Mouse (Mus musculus) mouse trophoblast stem cell (cell line): ENCODE data around the gene Slc16a1.
"Not testable (repeated sequence)": the region's sequence is repeated elsewhere in the genome, so short reads cannot be mapped to it uniquely, and the experiment has no call there.

Source experiments
- in situ Hi-C, 2 experiments: fragments of 300-500 bp; cut with MseI, MboI; formaldehyde crosslinking; loops; 2 replicates in 1 of 2; 3 replicates in 1 of 2; pipeline ENCODE4 v1.15.1; 2025

Gene Slc16a1

GRCm38 (mm10) chr3:104638932-104639748 is 672 bp downstream of the Slc16a1 start:
- in situ Hi-C loops: no loop called here

- in situ Hi-C loops: no loop called here
Measured at GRCm38 (mm10) chr3:104639749-104640368, 1.4 kb downstream of the Slc16a1 start.

- in situ Hi-C loops: no loop called here
Measured at GRCm38 (mm10) chr3:104640855-104641254, 2.4 kb downstream of the Slc16a1 start.

GRCm38 (mm10) chr3:104641313-104641712 is 2.8 kb downstream of the Slc16a1 start:
- in situ Hi-C loops: no loop called here

- in situ Hi-C loops: no loop called here
Measured at GRCm38 (mm10) chr3:104643113-104643512, 4.6 kb downstream of the Slc16a1 start.

GRCm38 (mm10) chr3:104643810-104644270 is 5.4 kb downstream of the Slc16a1 start:
- in situ Hi-C loops: no loop called here

GRCm38 (mm10) chr3:104644371-104644770 is 5.9 kb downstream of the Slc16a1 start:
- in situ Hi-C loops: no loop called here

- in situ Hi-C loops: no loop called here
Measured at GRCm38 (mm10) chr3:104654219-104654618, 15.8 kb downstream of the Slc16a1 start.

GRCm38 (mm10) chr3:104654921-104655320 is 16.5 kb downstream of the Slc16a1 start:
- in situ Hi-C loops: no loop called here

GRCm38 (mm10) chr3:104658706-104659105 is 20.2 kb downstream of the Slc16a1 start:
- in situ Hi-C loops: no loop called here

- in situ Hi-C loops: no loop called here
Measured at GRCm38 (mm10) chr3:104659758-104660157, 21.3 kb downstream of the Slc16a1 start.

GRCm38 (mm10) chr3:104660522-104660921 is 22.1 kb downstream of the Slc16a1 start:
- in situ Hi-C loops: no loop called here

- in situ Hi-C loops: no loop called here
Measured at GRCm38 (mm10) chr3:104662007-104662406, 23.5 kb downstream of the Slc16a1 start.

GRCm38 (mm10) chr3:104662926-104663325 is 24.5 kb downstream of the Slc16a1 start:
- in situ Hi-C loops: no loop called here

GRCm38 (mm10) chr3:104666950-104667349 is 28.5 kb downstream of the Slc16a1 start:
- in situ Hi-C loops: no loop called here

- in situ Hi-C loops: no loop called here
Measured at GRCm38 (mm10) chr3:104667451-104667850, 29.0 kb downstream of the Slc16a1 start.

GRCm38 (mm10) chr3:104668989-104669388 is 30.5 kb downstream of the Slc16a1 start:
- in situ Hi-C loops: no loop called here

GRCm38 (mm10) chr3:104669856-104670182 is 31.4 kb downstream of the Slc16a1 start:
- in situ Hi-C loops: no loop called here

GRCm38 (mm10) chr3:104670183-104671020 is 31.9 kb downstream of the Slc16a1 start:
- in situ Hi-C loops: not testable (repeated sequence)

GRCm38 (mm10) chr3:104671543-104671942 is 33.1 kb downstream of the Slc16a1 start:
- in situ Hi-C loops: no loop called here

- in situ Hi-C loops: no loop called here
Measured at GRCm38 (mm10) chr3:104672041-104672440, 33.6 kb downstream of the Slc16a1 start.

GRCm38 (mm10) chr3:104673642-104674328 is 35.3 kb downstream of the Slc16a1 start:
- in situ Hi-C loops: no loop called here
